Mouse (Mus musculus) left cerebral cortex, postnatal 25 days (tissue): ENCODE measurements around the gene Efs. TPM values are rescaled to one million over a fixed set of nuclear protein-coding genes. Genes with fewer than 3 reads are reported as not detected.
A peak's percentile ranks its signal among the peaks of the same experiment; 100 is the strongest.

Experiments used
- DNase-seq, 2 experiments: peaks; one replicate each; pipeline ENCODE4 v3.0.0; 2022; ENCODE audit warnings: low spot score in 2 of 2, mixed read lengths in 1 of 2
- intact Hi-C: fragments of 180-260 bp; cut with DNase I; formaldehyde crosslinking; loops from one replicate; pipeline ENCODE4 v1.15.1; 2025
- total RNA-seq, 2 experiments: library from RNA; stranded (reverse); gene quantifications; 2 replicates each; pipeline ENCODE4 v1.2.3; 2021

Gene Efs
- total RNA-seq, 2 experiments from 2014 or later = 7.4 to 8.1 TPM

DNA sequence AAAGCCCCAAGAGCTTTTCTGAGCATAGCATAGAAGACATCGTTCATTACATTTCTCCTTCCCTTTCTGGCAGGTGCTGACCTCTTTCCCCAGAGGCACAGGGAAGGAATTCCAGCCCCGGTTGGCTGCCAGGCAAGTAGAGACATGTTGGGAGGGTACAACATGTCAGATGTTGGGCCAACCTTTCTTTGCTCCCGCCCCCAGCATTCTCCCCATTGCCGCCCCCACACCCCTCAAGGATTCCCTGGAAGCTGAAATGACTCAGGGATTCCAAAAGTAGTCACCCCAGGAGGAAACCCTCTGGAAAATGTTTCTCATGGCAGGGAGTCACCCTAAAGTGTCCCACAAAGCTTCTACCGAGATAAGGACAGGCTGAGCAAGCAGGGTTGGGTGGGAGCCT, 3.9 kb upstream of the Efs start:
- DNase-seq = peak in 1 of 2 experiments; percentile 42
- intact Hi-C loops = no loop called here

GRCm38 (mm10) chr14:54927296-54927695, 1.4 kb upstream of the Efs start:
- DNase-seq = no peak
- intact Hi-C loops = no loop called here

DNA sequence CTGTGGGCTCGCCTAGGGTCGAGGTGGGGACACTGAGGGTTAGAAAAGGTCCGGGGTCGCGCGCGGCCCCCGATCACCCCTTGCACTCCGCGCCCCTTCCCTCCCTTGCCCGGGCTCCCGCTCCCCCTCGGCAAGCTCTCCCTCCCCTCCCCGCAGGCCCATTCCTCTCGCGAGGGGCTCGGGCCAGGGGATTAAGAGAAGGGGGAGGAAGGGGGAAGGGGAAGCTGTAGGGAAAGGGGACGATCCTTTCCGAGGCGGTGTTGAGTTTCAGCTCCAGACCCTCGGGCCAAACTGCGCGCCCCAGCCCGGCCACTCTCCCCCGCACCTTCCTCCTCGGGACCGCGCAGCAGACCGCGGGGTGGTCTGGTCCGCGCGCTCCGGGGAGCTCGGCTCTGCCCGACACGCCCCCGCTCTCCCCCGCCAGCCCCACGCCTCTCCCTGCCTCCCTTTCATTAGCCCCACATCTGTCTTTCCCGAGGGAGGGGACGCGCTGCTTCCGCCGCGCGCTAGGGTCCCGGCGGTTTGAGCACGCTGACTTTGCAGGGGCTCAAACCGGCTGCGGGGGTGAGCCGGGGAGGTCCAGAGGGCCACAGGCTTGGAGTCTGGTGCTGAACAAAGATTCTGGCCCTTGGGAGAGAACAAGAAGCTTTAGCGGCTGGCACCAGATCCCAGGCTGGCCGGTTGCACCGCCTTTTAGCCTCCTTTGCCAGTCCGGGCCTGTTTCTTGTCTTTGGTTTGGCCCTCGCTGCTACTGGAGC, 654 bp upstream of the Efs start:
- intact Hi-C loops = no loop called here

DNA sequence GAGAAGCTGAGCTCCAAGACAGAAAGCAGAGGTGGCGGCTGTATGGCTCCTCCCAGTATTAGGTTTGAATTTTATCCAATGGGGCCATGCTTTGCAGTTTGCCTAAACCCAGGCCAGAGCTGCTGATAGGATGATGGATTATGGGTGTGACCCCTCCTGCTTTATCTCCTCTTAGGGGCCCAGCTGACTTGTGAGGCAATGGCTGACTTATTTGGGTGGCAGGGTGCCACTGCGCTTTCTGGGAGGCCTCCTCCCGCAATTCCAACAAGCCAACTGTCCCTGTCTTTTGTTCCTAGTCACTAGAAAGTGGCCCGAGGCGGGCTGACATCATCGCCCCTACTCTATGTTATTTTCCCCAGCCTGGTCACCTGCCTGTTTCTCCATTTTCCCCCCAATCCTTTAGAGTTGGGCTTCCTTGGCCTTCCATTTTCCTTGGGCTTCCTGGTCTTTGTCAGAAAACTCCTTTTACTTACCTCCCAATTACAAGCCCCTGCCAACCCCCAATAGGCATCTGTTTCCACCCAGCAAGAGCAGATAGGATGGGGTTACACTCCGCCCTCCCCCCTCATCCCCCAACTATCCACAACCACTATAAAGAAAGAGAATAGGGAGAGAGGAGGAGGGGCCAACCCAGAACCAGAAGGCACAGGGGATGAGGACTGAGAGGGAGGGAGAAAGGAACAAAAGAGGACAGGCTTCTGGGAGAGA, 1.1 kb downstream of the Efs start:
- intact Hi-C loops = no loop called here
- no peak for DNase-seq

More for the DNA sequence above, 654 bp upstream of the Efs start:
- DNase-seq = peak; percentile 35 to 36

DNA sequence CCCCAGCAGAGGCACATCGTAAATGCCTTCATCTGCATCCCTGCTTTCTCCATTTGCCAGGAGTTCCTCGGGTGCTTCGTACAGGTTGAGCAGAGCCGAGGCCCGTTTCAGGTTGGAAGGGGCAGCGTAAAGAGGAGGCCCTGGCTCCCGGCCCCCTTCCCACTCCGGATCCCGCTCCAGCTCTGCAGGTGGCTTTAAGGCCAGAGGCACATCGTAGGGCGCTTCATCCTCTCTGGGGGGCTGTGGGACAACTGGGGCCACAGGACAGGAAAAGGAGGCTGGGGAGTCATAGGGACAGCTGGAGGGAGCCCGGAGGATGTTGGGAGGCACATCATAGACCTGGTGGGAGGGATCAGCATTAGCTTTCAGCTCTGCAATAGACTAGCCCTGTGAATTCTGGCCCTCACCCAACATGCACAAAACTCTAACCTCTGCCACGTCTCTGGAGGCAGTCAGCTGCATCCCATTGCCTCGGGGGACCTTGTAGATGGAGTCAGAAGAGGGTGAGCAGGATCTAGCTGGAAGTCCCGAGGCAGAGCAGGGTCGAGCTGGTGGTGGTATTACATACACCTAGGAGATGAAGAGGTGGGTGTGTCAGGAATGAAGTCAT, 5.7 kb downstream of the Efs start:
- DNase-seq = no peak

GRCm38 (mm10) chr14:54913343-54913742, 12.6 kb downstream of the Efs start:
- intact Hi-C loops = loop anchor here (5.0 kb wide), 1 partner anchor 179 kb away; the partner anchor contains the start of genes Thtpa and Zfhx2

More for the DNA sequence above, 5.7 kb downstream of the Efs start:
- intact Hi-C loops = no loop called here

DNA sequence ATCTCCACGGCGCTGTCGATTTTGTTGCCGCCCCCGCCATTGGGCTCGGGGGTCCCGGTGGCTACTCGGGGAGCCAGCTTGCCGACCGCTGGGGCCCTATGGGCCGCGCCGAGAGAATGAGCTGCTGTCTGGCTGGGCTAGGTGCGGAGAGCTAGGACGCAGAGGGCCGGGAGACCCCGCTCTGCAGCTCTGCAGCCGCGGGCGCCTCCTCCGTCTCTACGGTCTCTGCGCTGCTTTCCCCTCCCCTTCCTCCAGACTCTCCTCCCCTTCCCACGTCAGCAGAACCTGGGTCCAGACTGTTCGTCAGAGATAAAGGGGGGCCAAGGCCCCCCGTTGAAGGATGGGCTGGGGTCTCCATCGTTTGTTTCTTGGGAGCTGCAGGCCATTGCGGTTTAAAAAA, 13.0 kb downstream of the Efs start, which contains the start of gene Slc22a17:
Slc22a17 (minus strand) TSS at position 247 of the 400 bp plus-strand sequence.
- DNase-seq = peak; percentile 83 to 89
- intact Hi-C loops = loop anchor here (5.0 kb wide), 1 partner anchor 179 kb away; the partner anchor contains the start of genes Thtpa and Zfhx2

More at GRCm38 (mm10) chr14:54913343-54913742, 12.6 kb downstream of the Efs start:
- peak in 1 of 2 experiments; percentile 33 for DNase-seq

- no peak for DNase-seq
- intact Hi-C loops = loop anchor here (5.0 kb wide), 1 partner anchor 180 kb away; the partner anchor contains the start of genes Thtpa and Zfhx2
Measured at GRCm38 (mm10) chr14:54912109-54912850, 13.6 kb downstream of the Efs start.

DNA sequence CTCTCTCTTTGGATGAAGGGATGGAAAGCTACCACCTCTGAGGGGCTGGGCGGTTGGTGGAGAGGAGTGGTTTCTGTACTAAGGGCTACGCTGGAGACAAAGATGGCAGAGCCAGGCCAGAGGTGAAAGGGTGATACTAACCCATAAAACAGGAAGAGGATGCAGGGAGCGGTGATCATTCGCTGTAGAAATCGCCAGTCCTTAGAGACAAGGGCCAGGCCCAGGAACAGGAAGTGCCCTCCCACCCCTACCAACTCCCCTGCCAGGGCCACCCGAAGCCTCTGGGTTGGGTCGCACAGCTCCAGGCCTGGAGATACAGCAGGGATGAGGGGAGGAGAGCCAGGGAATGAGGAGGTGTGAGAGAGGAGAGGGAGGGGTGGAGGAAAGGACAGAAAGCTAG, 17.2 kb downstream of the Efs start:
- intact Hi-C loops = no loop called here
- no peak for DNase-seq

GRCm38 (mm10) chr14:54903641-54904040, 22.3 kb downstream of the Efs start:
- DNase-seq = no peak
- intact Hi-C loops = loop anchor here (5.0 kb wide), 1 partner anchor 194 kb away; no protein-coding TSS in a partner anchor

GRCm38 (mm10) chr14:54900383-54900782, 25.5 kb downstream of the Efs start:
- intact Hi-C loops = loop anchor here (1.0 to 5.0 kb wide), 3 partner anchors 39 to 197 kb away; no protein-coding TSS in a partner anchor
- peak; percentile 79 to 90 for DNase-seq

GRCm38 (mm10) chr14:54897445-54897844, 28.5 kb downstream of the Efs start:
- no peak for DNase-seq
- intact Hi-C loops = no loop called here

GRCm38 (mm10) chr14:54894296-54895151, 31.4 kb downstream of the Efs start:
- intact Hi-C loops = loop anchor here (1.0 to 5.0 kb wide), 2 partner anchors 45 to 198 kb away; partner anchors contain the start of genes Thtpa and Zfhx2
- DNase-seq = no peak

DNA sequence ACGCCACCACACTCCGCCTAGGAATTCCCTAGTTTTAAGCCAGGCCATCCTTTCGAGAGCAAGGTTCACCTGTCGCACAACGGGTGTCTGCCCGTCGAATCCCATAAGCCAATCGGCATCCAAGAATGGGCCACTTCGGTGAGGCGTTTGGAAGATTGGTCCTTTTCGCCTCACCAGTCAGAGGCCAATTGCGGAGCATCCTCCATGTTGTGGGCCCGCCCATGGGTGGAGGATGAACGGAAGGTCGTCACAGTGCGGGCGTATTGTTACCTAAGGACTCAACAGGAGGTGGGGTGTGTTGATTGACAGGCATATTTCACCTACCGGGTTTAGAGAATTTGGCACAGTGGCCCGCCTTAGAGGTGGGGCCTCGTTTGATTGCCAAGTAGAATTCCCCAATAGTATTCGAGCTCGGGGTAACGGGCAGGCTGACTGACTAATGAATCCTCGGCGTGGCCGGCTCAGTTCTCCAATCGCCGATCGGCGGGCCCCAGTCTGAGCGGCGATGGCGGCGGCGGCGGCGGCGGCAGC, 32.2 kb downstream of the Efs start:
- DNase-seq = peak; percentile 98 to 100
- intact Hi-C loops = loop anchor here (1.0 to 5.0 kb wide), 2 partner anchors 46 to 199 kb away; partner anchors contain the start of genes Thtpa and Zfhx2

DNA sequence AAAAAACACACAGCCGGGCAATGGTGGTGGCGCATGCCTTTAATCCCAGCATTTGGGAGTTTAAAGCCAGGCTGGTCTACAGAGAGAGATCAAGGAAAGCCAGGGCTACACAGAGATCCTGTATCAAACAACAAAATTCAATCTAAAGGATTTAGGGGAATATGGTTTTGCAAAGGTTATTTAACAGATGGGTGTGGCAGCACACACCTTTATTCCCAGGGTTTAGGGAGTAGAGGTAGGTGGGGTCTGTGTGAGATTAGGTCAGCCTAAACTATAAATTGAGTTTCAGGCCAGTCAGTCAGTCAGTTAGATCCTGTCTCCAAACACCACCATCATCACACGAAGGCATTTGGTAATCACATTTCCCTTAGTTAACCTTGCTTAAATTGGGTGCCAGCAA, 33.7 kb downstream of the Efs start, which contains the start of gene Pabpn1:
Pabpn1 (plus strand) TSS at position 301 of the 400 bp plus-strand sequence.
- intact Hi-C loops = loop anchor here (5.0 kb wide), 1 partner anchor 200 kb away; the partner anchor contains the start of genes Thtpa and Zfhx2
- no peak for DNase-seq

DNA sequence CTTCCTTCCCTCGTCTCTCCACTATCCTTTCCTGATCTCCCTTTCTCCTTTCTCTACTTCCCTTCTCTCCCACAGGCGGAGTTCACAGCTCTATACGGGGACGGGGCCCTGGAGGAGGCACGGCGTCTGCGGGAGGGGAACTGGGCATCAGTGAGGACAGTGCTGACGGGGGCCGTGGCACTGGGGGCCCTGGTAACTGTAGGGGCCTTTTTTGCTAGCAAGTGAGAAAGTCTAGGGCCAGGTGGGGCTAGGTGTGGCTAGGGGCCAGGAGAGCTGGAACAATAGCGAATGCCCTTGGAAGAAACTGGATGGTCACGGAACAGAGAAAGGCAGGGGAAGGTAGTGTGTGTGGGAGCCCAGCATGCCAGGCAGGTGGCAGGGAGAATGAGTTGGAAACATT, 40.6 kb downstream of the Efs start:
- no peak for DNase-seq
- intact Hi-C loops = no loop called here

DNA sequence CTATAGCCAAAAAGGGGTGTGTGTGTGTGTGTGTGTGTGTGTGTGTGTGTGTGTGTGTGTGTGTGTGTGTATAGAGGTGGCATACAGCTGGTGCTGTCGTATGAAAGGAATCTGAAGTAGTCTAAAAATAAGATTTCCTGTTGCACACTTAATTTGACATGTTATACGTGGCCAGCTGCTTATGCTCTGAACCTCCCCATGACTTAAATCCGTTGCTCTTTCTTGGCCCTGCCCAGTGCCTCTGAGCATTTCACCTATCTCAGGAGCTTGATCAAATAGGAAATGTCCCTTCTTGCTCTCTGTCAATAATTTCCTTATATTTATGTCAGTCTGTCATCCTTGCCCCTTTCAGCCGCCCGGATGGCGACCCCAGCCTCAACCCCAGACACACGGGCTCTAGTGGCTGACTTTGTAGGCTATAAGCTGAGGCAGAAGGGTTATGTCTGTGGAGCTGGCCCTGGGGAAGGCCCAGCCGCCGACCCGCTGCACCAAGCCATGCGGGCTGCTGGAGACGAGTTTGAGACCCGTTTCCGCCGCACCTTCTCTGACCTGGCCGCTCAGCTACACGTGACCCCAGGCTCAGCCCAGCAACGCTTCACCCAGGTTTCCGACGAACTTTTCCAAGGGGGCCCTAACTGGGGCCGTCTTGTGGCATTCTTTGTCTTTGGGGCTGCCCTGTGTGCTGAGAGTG, 41.8 kb downstream of the Efs start:
- no peak for DNase-seq
- intact Hi-C loops = no loop called here
